8 mouse cellular contexts compared by ENCODE assay signal in genomic region chr7:84679264-84679663, GRCm38 (mm10). TPM values are rescaled to one million over a fixed set of nuclear protein-coding genes. Genes with fewer than 3 reads are reported as not detected.
DNase-seq lines count a peak whose midpoint lies in the region; ATAC-seq lines count a peak whose summit lies in the region.

No protein-coding gene starts in this region.

- peak; percentile 56 for DNase-seq in 3134 (ENCODE audit: extremely low read depth, insufficient read length, low spot score)
- DNase-seq in adrenal gland, adult 8-10 months: peak; percentile 71
- DNase-seq in embryonic facial prominence, embryonic 11.5 days (ENCODE audit: low spot score): peak; percentile 92
- DNase-seq in left cerebral cortex, postnatal 36 days (ENCODE audit: low spot score in 2 of 2): peak; percentile 56 to 58
- peak; percentile 80 for DNase-seq in mesoderm, embryonic 11.5 days (ENCODE audit: low read depth, low spot score)
- peak; percentile 82 for DNase-seq in skeletal muscle tissue, adult 2 months (ENCODE audit: low read depth, low spot score)

- no peaks in the 10 kb centered on the region for H3K36me3 ChIP-seq in embryonic facial prominence, embryonic 11.5 days (replicated peaks; ENCODE audit: control insufficient read depth, insufficient read depth, low read depth, low read length)
- no peaks in the 10 kb centered on the region for H3K36me3 ChIP-seq in intestine, embryonic 16.5 days (ENCODE audit: control insufficient read depth, insufficient read depth, low read length)

- H3K4me2 ChIP-seq in embryonic facial prominence, embryonic 11.5 days (ENCODE audit: low read depth, low read length): no peak overlapping the region
- H3K4me2 ChIP-seq in intestine, embryonic 16.5 days (ENCODE audit: low read depth, low read length): no peak overlapping the region; the same call in 1 of the 2 replicates

- 4% methylated on average over 4 of the region's 4 CpGs for WGBS in embryonic facial prominence, embryonic 11.5 days
- WGBS in intestine, embryonic 16.5 days: under 1% methylated on average over 4 of the region's 4 CpGs

- no peak overlapping the region for H3K9ac ChIP-seq in embryonic facial prominence, embryonic 11.5 days (replicated peaks; ENCODE audit: low read length)
- H3K9ac ChIP-seq in intestine, embryonic 16.5 days (ENCODE audit: low read depth, low read length): no peak overlapping the region

- no peaks in the 10 kb centered on the region for H3K27me3 ChIP-seq in embryonic facial prominence, embryonic 11.5 days (ENCODE audit: control insufficient read depth, insufficient read depth, low read length)
- H3K27me3 ChIP-seq in intestine, embryonic 16.5 days (replicated peaks; ENCODE audit: control insufficient read depth, insufficient read depth, low read length): no peaks in the 10 kb centered on the region

- H3K9me3 ChIP-seq in embryonic facial prominence, embryonic 11.5 days (replicated peaks; ENCODE audit: control insufficient read depth, low read length): no peaks in the 10 kb centered on the region
- no peaks in the 10 kb centered on the region for H3K9me3 ChIP-seq in intestine, embryonic 16.5 days (ENCODE audit: control insufficient read depth, low read length)

- ATAC-seq in embryonic facial prominence, embryonic 11.5 days (replicated peaks; ENCODE audit: insufficient number of reproducible peaks, low FRiP score, low TSS enrichment, low read depth): peak; percentile 95
- ATAC-seq in granulocyte monocyte progenitor cell, adult 5-6 weeks (replicated peaks; ENCODE audit: poor library complexity, severe bottlenecking): peak; percentile 96
- ATAC-seq in intestine, embryonic 16.5 days: peak; percentile 97

- peak overlapping the region; percentile 40 for H3K4me3 ChIP-seq in embryonic facial prominence, embryonic 11.5 days (ENCODE audit: low read depth, low read length)
- H3K4me3 ChIP-seq in intestine, embryonic 16.5 days (ENCODE audit: low read length): peak overlapping the region; percentile 37

- no peak overlapping the region for H3K27ac ChIP-seq in embryonic facial prominence, embryonic 11.5 days (replicated peaks; ENCODE audit: low read depth, low read length)
- H3K27ac ChIP-seq in intestine, embryonic 16.5 days (ENCODE audit: low read length): no peak overlapping the region

- no peaks in the 10 kb centered on the region for H3K4me1 ChIP-seq in embryonic facial prominence, embryonic 11.5 days (ENCODE audit: control insufficient read depth, insufficient read depth, low read length)
- H3K4me1 ChIP-seq in intestine, embryonic 16.5 days (ENCODE audit: control insufficient read depth, insufficient read depth, low read length): peaks cover 7% of the 10 kb centered on the region

- intact Hi-C loops in left cerebral cortex, postnatal 36 days (cut with DNase I): loop anchor here (5.0 kb wide), 1 partner anchor 72 kb away; the partner anchor contains the start of gene Fah

RNA-seq across cellular contexts. Expression of gene Zfand6, which starts 10.5 kb away (rescaled TPM):
- total RNA-seq in adrenal gland, adult 8-10 months (2022): 100 to 1,000 TPM in 3 of 4 experiments, 10 to 100 TPM in 1; 99.6 to 121 (median 113) TPM
- 208 and 237 TPM in 2 replicates for polyA plus RNA-seq in embryonic facial prominence, embryonic 11.5 days (2014; fragmentation: Nextera tagmentation; extraction: Ambion mirVana)
- total RNA-seq in granulocyte monocyte progenitor cell, adult 5-6 weeks (2014; fragmentation: Nextera tagmentation): 54.8 and 68.8 TPM in 2 replicates
- total RNA-seq in granulocyte monocyte progenitor cell, adult 5-6 weeks (2017): 50.8 and 70.7 TPM in 2 replicates
- polyA plus RNA-seq in intestine, embryonic 16.5 days (2015; fragmentation: Nextera tagmentation; extraction: Ambion mirVana): 160 and 163 TPM in 2 replicates
- total RNA-seq in left cerebral cortex, postnatal 36 days (2021): 10 to 100 TPM; 59.9 to 63.2 TPM
